Mouse (Mus musculus) limb, embryonic 10.5 days (tissue): ENCODE measurements at regions not wholly inside any gene's neighbourhood (a gene's known extent, or its start where the extent isn't known, plus 50 kb on each side); places are given as distances from the start of the nearest gene placed in this dataset.

Source experiments
- DNase-seq: peaks from one replicate; pipeline ENCODE4 v3.0.0-alpha.2; 2017; ENCODE audit warnings: low spot score
- H3K27ac ChIP-seq: fragments of 300-500 bp; sonication (generic); 2 replicates; pipeline ENCODE4 v1.5.1; 2016; ENCODE audit warnings: mild to moderate bottlenecking
- H3K27me3 ChIP-seq: fragments of 300-500 bp; sonication (generic); 2 replicates; pipeline ENCODE4 v1.6.1; 2016; ENCODE audit warnings: low read depth, mild to moderate bottlenecking; ENCODE audit not compliant: poor library complexity, severe bottlenecking
- H3K36me3 ChIP-seq: fragments of 300-500 bp; sonication (generic); 2 replicates; pipeline ENCODE4 v1.6.1; 2016; ENCODE audit warnings: mild to moderate bottlenecking, moderate library complexity
- H3K4me1 ChIP-seq: fragments of 300-500 bp; sonication (generic); 2 replicates; pipeline ENCODE4 v1.6.1; 2016
- H3K4me3 ChIP-seq: fragments of 300-500 bp; sonication (generic); 2 replicates; pipeline ENCODE4 v1.5.1; 2016; ENCODE audit warnings: mild to moderate bottlenecking, moderate library complexity
- H3K9me3 ChIP-seq: fragments of 300-500 bp; sonication (generic); replicated peaks from 2 replicates; pipeline ENCODE4 v1.6.1; 2016; ENCODE audit warnings: mild to moderate bottlenecking
- WGBS: fragments of 180-500 bp; shearing (Covaris S2); methylation state at CpG from one replicate; pipeline ENCODE4 v1.1.7; 2016; 5-methylcytosine and 5-hydroxymethylcytosine counted together

DNA sequence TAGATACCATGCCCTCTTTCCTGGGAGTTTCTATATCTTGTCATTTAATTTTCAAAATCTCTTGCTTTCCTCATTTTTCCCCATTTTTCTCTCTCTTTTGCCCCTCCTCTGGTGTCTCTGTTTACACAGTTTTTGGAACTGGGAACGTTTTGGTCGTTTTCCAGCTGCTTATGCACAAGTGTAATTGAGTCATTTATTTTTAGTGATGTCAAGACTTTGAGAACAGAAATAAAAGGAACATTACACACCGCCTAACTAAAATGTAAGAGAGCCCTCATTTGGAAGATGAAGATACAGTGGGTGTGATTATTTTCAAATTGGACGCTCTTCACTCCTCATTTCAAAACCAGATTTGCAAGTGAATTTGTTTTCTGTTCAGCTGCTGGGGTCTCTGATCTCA is 176.0 kb upstream of the Zfp462 start:
- H3K4me1 ChIP-seq, result peaks cover 14% of the 10 kb centered on the region
- H3K36me3 ChIP-seq, result no peaks in the 10 kb centered on the region
- no peak for DNase-seq
- 79% methylated on average over 4 of the region's 4 CpGs for WGBS
- H3K27ac ChIP-seq, result no peak overlapping the region
- no peaks in the 10 kb centered on the region for H3K9me3 ChIP-seq
- no peak overlapping the region for H3K4me3 ChIP-seq
- no peaks in the 10 kb centered on the region for H3K27me3 ChIP-seq

DNA sequence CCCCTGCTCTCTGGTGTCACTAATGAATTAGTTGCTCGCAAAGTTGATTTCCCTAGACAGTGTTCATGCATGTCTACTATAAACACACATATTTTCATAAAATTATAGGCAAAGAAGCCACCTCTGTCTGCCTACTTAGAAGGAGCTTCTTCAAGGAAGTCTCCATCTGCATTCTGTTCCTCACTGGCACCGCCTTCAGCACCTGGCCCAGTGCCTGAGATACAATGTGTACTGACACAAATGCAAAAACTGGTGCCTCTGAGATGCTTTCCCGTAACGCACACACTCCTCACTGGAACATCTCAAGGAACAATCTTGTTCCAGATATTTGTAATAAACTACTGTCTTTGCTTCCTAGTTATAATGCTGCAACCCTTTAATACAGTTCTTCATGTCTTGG is 170.8 kb upstream of the Zfp462 start:
- no peaks in the 10 kb centered on the region for H3K27me3 ChIP-seq
- H3K36me3 ChIP-seq, result no peaks in the 10 kb centered on the region
- H3K4me1 ChIP-seq, result no peaks in the 10 kb centered on the region
- H3K27ac ChIP-seq, result no peak overlapping the region
- DNase-seq, result no peak
- H3K9me3 ChIP-seq, result no peaks in the 10 kb centered on the region
- 94% methylated on average over 4 of the region's 4 CpGs for WGBS
- no peak overlapping the region for H3K4me3 ChIP-seq

DNA sequence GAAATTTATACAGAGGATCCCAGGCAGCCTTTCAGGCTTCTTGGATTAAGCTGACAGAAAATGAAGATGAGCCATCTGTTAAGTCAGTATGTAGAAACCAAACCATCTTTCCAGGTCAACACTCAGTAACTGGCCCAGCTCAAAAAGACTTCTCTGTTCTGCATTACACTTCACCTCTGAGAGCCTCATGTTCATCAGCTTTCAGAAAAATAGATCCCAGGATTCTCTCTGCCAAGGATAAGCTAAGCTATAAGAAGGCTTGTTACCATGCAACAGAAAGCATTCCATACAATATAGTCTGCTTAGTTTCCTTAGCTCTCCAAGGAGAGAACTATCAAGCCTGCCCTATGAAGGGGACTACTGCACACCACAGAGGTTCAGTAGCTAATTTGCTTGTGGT is 170.1 kb upstream of the Zfp462 start:
- Histone ChIP-seq H3K27ac (no peak overlapping the region), H3K4me1 (no peaks in the 10 kb centered on the region), H3K27me3 (no peaks in the 10 kb centered on the region), H3K9me3 (no peaks in the 10 kb centered on the region), H3K4me3 (no peak overlapping the region), H3K36me3 (no peaks in the 10 kb centered on the region)
- DNase-seq, result no peak

DNA sequence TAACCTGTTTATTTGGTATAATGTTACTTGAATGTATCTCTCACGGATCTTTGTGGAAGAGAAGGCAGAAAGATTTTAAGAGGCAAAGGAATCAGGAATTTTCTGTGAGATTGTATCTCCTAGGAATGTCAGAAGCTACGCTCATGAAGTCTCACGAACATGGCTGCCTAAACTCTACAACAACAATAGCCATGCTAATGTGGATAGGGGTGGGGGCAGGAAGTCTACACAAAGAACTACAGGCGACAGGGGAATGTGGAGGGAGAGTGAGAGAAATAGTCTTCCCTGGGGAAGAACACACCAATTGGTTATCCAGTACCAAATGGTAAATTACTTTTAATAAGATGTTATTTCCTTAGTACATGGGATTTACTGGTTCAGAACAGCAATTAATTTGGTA is 164.3 kb upstream of the Zfp462 start:
- no peaks in the 10 kb centered on the region for H3K9me3 ChIP-seq
- WGBS, result 73% methylated on average over 4 of the region's 4 CpGs
- H3K36me3 ChIP-seq, result no peaks in the 10 kb centered on the region
- H3K27ac ChIP-seq, result no peak overlapping the region
- H3K4me3 ChIP-seq, result no peak overlapping the region
- H3K4me1 ChIP-seq, result no peaks in the 10 kb centered on the region
- H3K27me3 ChIP-seq, result no peaks in the 10 kb centered on the region
- DNase-seq, result no peak

DNA sequence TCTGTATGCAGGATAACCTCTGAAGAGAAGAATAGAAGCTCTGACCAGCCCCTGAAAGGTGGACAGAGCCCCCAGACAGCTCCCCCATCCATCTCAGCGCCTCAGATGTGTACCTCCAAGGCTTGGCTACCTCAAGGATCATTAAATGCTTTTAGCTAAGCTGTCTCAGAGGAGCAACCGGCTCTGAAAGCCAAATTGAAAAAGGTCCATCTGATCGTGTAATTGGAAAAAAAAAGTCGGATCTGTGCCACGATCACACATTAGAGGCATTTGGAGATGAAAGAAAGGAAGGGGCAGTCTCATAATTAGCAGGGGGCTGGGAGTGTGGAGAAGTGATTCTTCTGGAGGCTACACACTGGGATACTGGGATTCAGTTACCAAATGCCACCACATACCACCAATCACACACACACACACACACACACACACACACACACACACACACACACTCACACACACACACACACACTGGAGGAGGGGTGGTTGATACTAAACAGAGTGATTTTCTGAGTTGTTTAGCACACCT is 153.6 kb upstream of the Zfp462 start:
- Histone ChIP-seq H3K27me3 (no peaks in the 10 kb centered on the region), H3K4me3 (no peak overlapping the region), H3K9me3 (no peaks in the 10 kb centered on the region), H3K27ac (no peak overlapping the region), H3K4me1 (peaks cover 13% of the 10 kb centered on the region), H3K36me3 (no peaks in the 10 kb centered on the region)
- DNase-seq, result no peak
- 75% methylated on average over 5 of the region's 5 CpGs for WGBS

DNA sequence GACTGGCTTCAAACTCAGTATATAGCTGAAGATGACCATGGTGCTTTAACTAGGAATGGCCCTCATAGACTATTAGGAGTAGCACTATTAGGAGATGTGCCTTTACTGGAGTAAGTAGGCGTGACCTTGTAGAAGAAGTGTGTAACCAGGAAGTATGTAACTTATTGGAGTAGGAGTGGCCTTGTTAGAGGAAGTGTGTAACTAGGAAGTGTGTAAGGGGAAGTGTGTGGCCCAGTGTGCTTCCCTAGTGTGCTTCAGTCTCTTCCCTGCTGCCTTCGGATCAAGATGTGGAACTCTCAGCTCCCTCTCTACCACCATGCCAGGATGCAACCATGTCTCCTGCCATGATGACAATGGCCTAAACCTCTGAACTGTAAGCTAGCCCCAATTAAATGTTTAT is 151.0 kb upstream of the Zfp462 start:
- H3K27me3 ChIP-seq, result no peaks in the 10 kb centered on the region
- 92% methylated on average over 2 of the region's 2 CpGs for WGBS
- H3K9me3 ChIP-seq, result no peaks in the 10 kb centered on the region
- H3K4me3 ChIP-seq, result no peak overlapping the region
- H3K36me3 ChIP-seq, result no peaks in the 10 kb centered on the region
- no peak for DNase-seq
- H3K4me1 ChIP-seq, result peaks cover 13% of the 10 kb centered on the region
- H3K27ac ChIP-seq, result no peak overlapping the region

DNA sequence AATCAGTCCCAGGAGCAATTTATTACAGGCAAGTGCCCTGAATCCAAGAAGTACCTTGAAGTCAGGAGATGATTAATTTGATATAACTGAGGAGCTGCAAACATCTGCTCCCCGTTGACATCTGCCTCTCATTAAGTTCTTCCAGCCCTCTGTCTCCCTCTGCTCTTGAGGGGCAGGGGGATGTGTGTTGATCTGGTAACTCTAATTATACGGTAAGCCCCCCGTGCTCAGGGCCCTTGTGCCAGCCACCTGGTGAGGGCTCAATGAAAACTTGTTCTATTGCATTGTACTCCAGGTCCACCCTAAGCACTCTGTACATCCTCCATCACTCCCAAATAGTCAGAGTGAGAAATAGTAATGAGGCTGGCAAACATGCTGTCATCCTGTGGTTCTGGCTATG is 149.6 kb upstream of the Zfp462 start:
- H3K27ac ChIP-seq, result no peak overlapping the region; the same call in 1 of the 2 replicates
- peak; percentile 45 for DNase-seq
- no peak overlapping the region for H3K4me3 ChIP-seq
- WGBS, result 21% methylated on average over 3 of the region's 3 CpGs
- peaks cover 13% of the 10 kb centered on the region for H3K4me1 ChIP-seq
- H3K27me3 ChIP-seq, result no peaks in the 10 kb centered on the region
- H3K36me3 ChIP-seq, result no peaks in the 10 kb centered on the region
- H3K9me3 ChIP-seq, result no peaks in the 10 kb centered on the region

DNA sequence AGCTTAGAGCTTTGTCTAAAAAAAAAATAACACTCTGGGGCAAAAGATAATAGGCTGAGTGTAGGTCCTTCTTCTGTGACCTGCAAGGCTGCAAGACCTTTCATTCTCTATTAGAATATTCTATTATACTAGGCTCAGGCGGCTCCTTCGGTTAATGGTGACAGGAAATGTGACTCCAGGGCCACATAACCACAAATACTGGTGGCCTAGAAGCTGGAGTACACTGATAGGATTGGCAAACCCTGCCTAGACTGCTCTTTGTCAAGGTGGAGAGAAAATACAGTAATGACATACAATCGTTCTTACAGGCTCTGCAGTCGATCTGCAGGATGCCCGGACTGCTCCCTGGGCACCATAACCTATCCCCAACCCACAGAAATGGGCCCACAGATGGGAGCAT is 146.3 kb upstream of the Zfp462 start:
- no peaks in the 10 kb centered on the region for H3K27me3 ChIP-seq
- no peaks in the 10 kb centered on the region for H3K36me3 ChIP-seq
- H3K4me3 ChIP-seq, result no peak overlapping the region
- WGBS, result 92% methylated on average over 5 of the region's 5 CpGs
- peaks cover 13% of the 10 kb centered on the region for H3K4me1 ChIP-seq
- H3K27ac ChIP-seq, result no peak overlapping the region
- no peaks in the 10 kb centered on the region for H3K9me3 ChIP-seq
- no peak for DNase-seq

DNA sequence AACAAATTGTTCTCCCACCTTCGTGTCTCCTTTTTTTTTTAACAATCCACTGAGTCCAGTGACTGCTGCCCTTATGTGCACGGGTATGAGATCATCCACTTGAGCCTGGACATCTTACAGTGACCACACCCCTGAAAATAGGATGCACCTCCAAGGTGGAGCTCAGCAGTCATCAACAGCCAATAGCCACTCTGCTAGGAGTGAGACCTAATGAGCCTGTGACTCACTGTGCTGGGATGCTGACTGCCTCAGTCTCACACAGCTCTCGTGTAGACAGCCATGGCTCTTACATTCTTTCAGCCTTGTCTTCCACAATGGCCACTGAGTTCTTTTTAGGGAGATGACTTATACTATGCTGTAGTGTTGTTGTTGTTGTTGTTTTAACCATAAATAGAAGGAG is 133.7 kb upstream of the Zfp462 start:
- H3K4me1 ChIP-seq, result no peaks in the 10 kb centered on the region
- H3K27me3 ChIP-seq, result no peaks in the 10 kb centered on the region
- no peak overlapping the region for H3K27ac ChIP-seq
- H3K9me3 ChIP-seq, result no peaks in the 10 kb centered on the region
- H3K36me3 ChIP-seq, result no peaks in the 10 kb centered on the region
- H3K4me3 ChIP-seq, result no peak overlapping the region
- 75% methylated on average over 3 of the region's 3 CpGs for WGBS
- DNase-seq, result no peak

DNA sequence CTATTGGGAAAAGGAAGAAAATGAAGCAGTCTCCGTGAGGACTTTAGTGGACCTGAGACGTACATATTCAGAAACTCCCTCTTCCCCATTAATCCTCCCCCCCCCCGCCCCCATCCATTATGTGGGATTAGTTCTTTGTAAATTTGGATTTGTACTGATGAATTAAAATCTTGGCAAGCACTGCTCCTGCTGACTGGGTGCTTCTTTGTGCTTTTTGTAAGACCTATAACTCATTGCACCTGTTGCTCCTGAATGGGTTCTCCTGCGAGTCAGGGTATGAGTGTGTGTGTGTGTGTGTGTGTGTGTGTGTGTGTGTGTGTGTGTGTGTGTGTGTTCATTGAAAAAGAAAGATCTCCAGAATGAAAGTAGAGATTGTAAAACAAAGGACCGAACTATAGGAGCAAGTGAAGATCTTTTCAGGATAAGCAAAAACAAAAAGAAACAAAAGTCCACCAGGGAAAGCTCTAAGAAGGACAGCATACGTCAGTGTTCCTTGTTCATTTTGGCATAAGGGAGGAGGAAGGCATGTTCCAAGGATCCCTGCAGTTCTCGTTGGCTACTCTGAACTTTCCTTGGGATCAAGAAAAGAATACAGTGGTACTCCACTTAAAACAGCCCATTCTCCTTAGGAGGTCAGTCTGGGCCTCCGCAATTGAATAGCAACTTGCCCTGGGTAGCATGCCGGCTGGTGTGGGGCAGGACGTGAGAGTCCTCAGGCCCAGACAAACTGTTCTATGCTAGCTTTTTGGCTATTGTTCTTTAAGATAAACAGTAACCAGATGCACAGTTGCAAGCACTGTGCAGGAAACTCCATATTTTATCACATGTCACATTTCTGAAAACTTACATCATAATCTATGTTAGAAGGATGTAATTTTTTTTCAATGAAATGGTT is 131.9 kb upstream of the Zfp462 start:
- WGBS, result 82% methylated on average over 10 of the region's 10 CpGs
- Histone ChIP-seq H3K27me3 (no peaks in the 10 kb centered on the region), H3K9me3 (no peaks in the 10 kb centered on the region), H3K4me3 (no peak overlapping the region), H3K36me3 (no peaks in the 10 kb centered on the region), H3K4me1 (no peaks in the 10 kb centered on the region), H3K27ac (no peak overlapping the region)
- DNase-seq, result no peak

DNA sequence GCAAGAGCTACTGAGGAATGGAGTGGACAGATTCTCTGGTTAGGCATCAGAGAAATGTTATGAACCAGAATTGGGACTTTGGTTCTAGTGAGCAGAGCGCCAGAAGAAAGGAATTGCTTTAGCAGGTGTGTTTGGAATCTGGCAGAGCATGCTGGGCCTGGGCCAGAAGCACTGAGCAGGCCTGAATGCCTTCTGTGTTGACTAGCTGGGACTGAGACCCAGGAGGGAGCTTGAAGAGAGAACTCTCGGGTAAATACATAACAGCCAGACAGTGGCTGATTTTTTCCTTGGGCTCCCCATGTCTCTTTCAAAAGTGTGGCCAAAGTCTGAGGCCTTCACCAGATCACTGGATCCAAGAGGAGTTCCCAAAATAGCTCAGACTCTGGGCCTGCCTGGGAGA is 107.5 kb upstream of the Zfp462 start:
- WGBS, result 92% methylated on average over 2 of the region's 2 CpGs
- Histone ChIP-seq H3K9me3 (no peaks in the 10 kb centered on the region), H3K4me1 (peaks cover 22% of the 10 kb centered on the region), H3K27me3 (no peaks in the 10 kb centered on the region), H3K27ac (peak overlapping the region; percentile 5; the same call in 1 of the 2 replicates), H3K4me3 (no peak overlapping the region), H3K36me3 (no peaks in the 10 kb centered on the region)
- DNase-seq, result no peak

DNA sequence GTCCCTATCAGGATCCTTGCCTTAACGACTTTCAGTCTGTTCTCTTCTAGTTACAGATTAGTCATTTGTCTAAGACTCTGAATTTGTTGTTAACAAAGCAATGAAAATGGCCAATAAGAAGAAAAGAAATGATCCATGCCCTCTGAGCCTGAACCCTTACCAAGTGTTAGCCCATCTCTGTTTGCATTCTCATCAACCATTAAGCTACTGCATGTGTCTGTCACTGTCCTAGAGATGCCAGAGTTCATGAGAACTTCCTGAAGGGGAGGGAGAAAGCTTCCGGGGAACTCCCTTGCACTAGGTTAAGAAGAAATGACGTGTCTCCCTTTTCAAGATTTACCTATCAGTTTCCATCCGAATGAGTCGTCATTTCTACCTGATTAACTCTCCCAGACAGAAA is 106.7 kb upstream of the Zfp462 start:
- WGBS, result 57% methylated on average over 5 of the region's 5 CpGs
- no peaks in the 10 kb centered on the region for H3K27me3 ChIP-seq
- H3K27ac ChIP-seq, result no peak overlapping the region
- H3K4me3 ChIP-seq, result no peak overlapping the region
- H3K9me3 ChIP-seq, result no peaks in the 10 kb centered on the region
- H3K4me1 ChIP-seq, result peaks cover 22% of the 10 kb centered on the region
- DNase-seq, result no peak
- H3K36me3 ChIP-seq, result no peaks in the 10 kb centered on the region

DNA sequence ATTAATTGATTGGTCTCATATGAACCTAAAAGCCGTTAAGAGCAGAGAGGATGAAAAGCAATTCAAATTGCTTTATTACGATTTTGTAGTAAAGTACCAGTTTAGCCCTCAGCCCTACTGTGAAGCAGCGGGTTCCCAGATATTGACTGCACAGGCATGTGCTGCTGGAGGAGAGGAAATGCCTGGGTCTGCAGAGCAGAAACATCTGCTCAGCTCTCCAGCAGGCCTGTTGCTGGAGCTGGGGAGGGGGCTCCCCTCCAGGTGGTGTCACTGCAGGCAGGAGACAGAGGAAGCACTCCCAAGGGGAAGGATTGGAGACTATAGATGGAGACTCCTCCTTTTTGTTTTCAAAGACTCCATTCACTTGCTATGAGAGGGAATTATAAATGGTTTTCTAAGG is 106.1 kb upstream of the Zfp462 start:
- Histone ChIP-seq H3K36me3 (no peaks in the 10 kb centered on the region), H3K27ac (peak overlapping the region; percentile 62; the same call in 1 of the 2 replicates), H3K4me1 (peaks cover 22% of the 10 kb centered on the region), H3K9me3 (no peaks in the 10 kb centered on the region), H3K4me3 (no peak overlapping the region), H3K27me3 (no peaks in the 10 kb centered on the region)
- DNase-seq, result no peak
- 41% methylated on average over 3 of the region's 3 CpGs for WGBS
